29 mouse cellular contexts compared by ENCODE assay signal in genomic region chrX:19219727-19220126, GRCm38 (mm10).
DNase-seq lines count a peak whose midpoint lies in the region; ATAC-seq and TF ChIP-seq lines count a peak whose summit lies in the region.
"Had no signal": no experiment of that assay in that cellular context is flagged by ENCODE, and none has a peak within 500 bp of the region (broad histone marks: within the 10 kb centered on the region; RNA-seq: fewer than 3 reads in every experiment).

No protein-coding gene starts in this region.

- TF ChIP-seq POLR2A in MEL (IDR thresholded peaks at IDR 0.05; ENCODE audit: control insufficient read depth in 1 of 2, insufficient read depth in 1 of 2, low read depth in 1 of 2, low read length in 2 of 2, poor library complexity in 1 of 2) = no peak

- TF ChIP-seq EP300 in MEL (IDR thresholded peaks at IDR 0.05; ENCODE audit: low read depth in 1 of 2, low read length in 2 of 2) = peak; percentile 89 to 96

- peak overlapping the region; percentile 81 for H3K27ac ChIP-seq in MEL (ENCODE audit: control insufficient read depth, low read depth, low read length)
- H3K27ac ChIP-seq in liver, embryonic 13.5 days = no peak overlapping the region
- no peak overlapping the region for H3K27ac ChIP-seq in midbrain, embryonic 16.5 days (ENCODE audit: low read length)
- H3K27ac ChIP-seq: embryonic facial prominence, embryonic 13.5 days; forebrain, embryonic 13.5 days; hindbrain, embryonic 13.5 days; limb, embryonic 13.5 days; macrophage; midbrain, embryonic 10.5 days; neural tube, embryonic 13.5 days had no signal

- peaks cover 31 to 33% of the 10 kb centered on the region in 2 experiments for H3K4me1 ChIP-seq in MEL (ENCODE audit: control insufficient read depth in 1 of 2, insufficient read depth in 2 of 2, low read length in 2 of 2)
- peaks cover 19% of the 10 kb centered on the region for H3K4me1 ChIP-seq in liver, embryonic 13.5 days (replicated peaks)
- H3K4me1 ChIP-seq in midbrain, embryonic 16.5 days (ENCODE audit: control insufficient read depth, insufficient read depth, low read length) = no peaks in the 10 kb centered on the region
- H3K4me1 ChIP-seq: embryonic facial prominence, embryonic 13.5 days; forebrain, embryonic 13.5 days; hindbrain, embryonic 13.5 days; limb, embryonic 13.5 days; midbrain, embryonic 10.5 days; neural tube, embryonic 13.5 days had no signal

- no peak for TF ChIP-seq RAD21 in MEL (IDR thresholded peaks at IDR 0.05; ENCODE audit: low read depth, low read length)

- H3K9me3 ChIP-seq in MEL (replicated peaks; ENCODE audit: insufficient read depth, low read length) = no peaks in the 10 kb centered on the region
- no peaks in the 10 kb centered on the region for H3K9me3 ChIP-seq in liver, embryonic 13.5 days (replicated peaks)
- no peaks in the 10 kb centered on the region for H3K9me3 ChIP-seq in midbrain, embryonic 16.5 days (replicated peaks; ENCODE audit: control insufficient read depth, low read length, poor library complexity, severe bottlenecking)
- H3K9me3 ChIP-seq: embryonic facial prominence, embryonic 13.5 days; forebrain, embryonic 13.5 days; hindbrain, embryonic 13.5 days; limb, embryonic 13.5 days; midbrain, embryonic 10.5 days; neural tube, embryonic 13.5 days had no signal

- no peak overlapping the region for H3K4me2 ChIP-seq in liver, embryonic 13.5 days
- H3K4me2 ChIP-seq in midbrain, embryonic 16.5 days (ENCODE audit: low read length) = no peak overlapping the region
- H3K4me2 ChIP-seq: embryonic facial prominence, embryonic 13.5 days; forebrain, embryonic 13.5 days; heart, embryonic 11.5 days; hindbrain, embryonic 13.5 days; limb, embryonic 13.5 days; neural tube, embryonic 13.5 days had no signal

- DNase-seq in MEL (ENCODE audit: low read depth, low spot score) = peak; percentile 83
- DNase-seq in c-Kit-positive CD71-positive TER-119-positive erythroid progenitor cells, embryonic 14.5 days (ENCODE audit: low spot score) = peak; percentile 58
- peak; percentile 31 for DNase-seq in liver, embryonic 13.5 days
- DNase-seq in neural tube, embryonic 10.5 days (ENCODE audit: extremely low spot score, low spot score) = no peak
- DNase-seq in heart, adult 11 months = no peak
- DNase-seq: adrenal gland, postnatal 25 days; cerebellum, adult 9-11 months; gastrocnemius, postnatal 25 days; heart, adult 18-20 months; heart, postnatal 4 days; kidney, postnatal 14 days; lung, adult 2 months; lung, postnatal 10 days; thymus, adult 2 months; thymus, postnatal 4 days had no signal

- no peak for TF ChIP-seq CTCF in MEL (IDR thresholded peaks at IDR 0.05 in 2 of 3, conservative IDR thresholded peaks at IDR 0.05 in 1 of 3; ENCODE audit: control insufficient read depth in 1 of 3, insufficient read depth in 1 of 3, low read depth in 2 of 3, low read length in 3 of 3, poor library complexity in 1 of 3, severe bottlenecking in 1 of 3)

- H3K79me2 ChIP-seq in MEL (ENCODE audit: control insufficient read depth, insufficient read depth, low read length, poor library complexity) = peaks cover 2% of the 10 kb centered on the region; the same call in 1 of the 2 replicates

- 36% methylated on average over 2 of the region's 2 CpGs for WGBS in liver, embryonic 13.5 days (ENCODE audit: insufficient replicate concordance)
- 76% methylated on average over 2 of the region's 2 CpGs for WGBS in midbrain, embryonic 16.5 days

- no peak overlapping the region for H3K4me3 ChIP-seq in MEL (ENCODE audit: control insufficient read depth in 1 of 2, insufficient read depth in 1 of 2, low read depth in 2 of 2, low read length in 2 of 2)
- no peak overlapping the region for H3K4me3 ChIP-seq in liver, embryonic 13.5 days (replicated peaks)
- H3K4me3 ChIP-seq in midbrain, embryonic 16.5 days (ENCODE audit: low read depth, low read length) = no peak overlapping the region
- H3K4me3 ChIP-seq: embryonic facial prominence, embryonic 13.5 days; erythroblast, embryonic 14.5 days; forebrain, embryonic 13.5 days; hindbrain, embryonic 13.5 days; limb, embryonic 13.5 days; midbrain, embryonic 10.5 days; myocyte; neural tube, embryonic 13.5 days had no signal

- ATAC-seq in liver, embryonic 13.5 days (ENCODE audit: low read depth) = peak; percentile 95
- ATAC-seq in megakaryocyte progenitor cell, adult 5-6 weeks (replicated peaks; ENCODE audit: poor library complexity) = peak; percentile 97
- ATAC-seq in midbrain, embryonic 16.5 days = no peak
- ATAC-seq: forebrain, embryonic 13.5 days; intestine, postnatal 0 days had no signal

- peaks cover 0 to 60% of the 10 kb centered on the region in 2 experiments; a peak in 2 of 4 replicates for H3K36me3 ChIP-seq in MEL (ENCODE audit: control insufficient read depth in 1 of 2, insufficient read depth in 2 of 2, low read length in 2 of 2)
- H3K36me3 ChIP-seq in liver, embryonic 13.5 days = no peaks in the 10 kb centered on the region
- H3K36me3 ChIP-seq in midbrain, embryonic 16.5 days (ENCODE audit: control insufficient read depth, insufficient read depth, low read length) = no peaks in the 10 kb centered on the region
- H3K36me3 ChIP-seq: embryonic facial prominence, embryonic 13.5 days; hindbrain, embryonic 13.5 days; limb, embryonic 13.5 days; neural tube, embryonic 13.5 days had no signal

- H3K27me3 ChIP-seq in MEL (ENCODE audit: control insufficient read depth in 1 of 2, insufficient read depth in 2 of 2, low read length in 2 of 2) = no peaks in the 10 kb centered on the region
- no peaks in the 10 kb centered on the region for H3K27me3 ChIP-seq in liver, embryonic 13.5 days
- no peaks in the 10 kb centered on the region for H3K27me3 ChIP-seq in midbrain, embryonic 16.5 days (ENCODE audit: control insufficient read depth, insufficient read depth, low read depth, low read length)
- H3K27me3 ChIP-seq: CH12.LX; embryonic facial prominence, embryonic 13.5 days; forebrain, embryonic 13.5 days; hindbrain, embryonic 13.5 days; limb, embryonic 13.5 days; neural tube, embryonic 13.5 days had no signal

- no peak overlapping the region for H3K9ac ChIP-seq in MEL (ENCODE audit: control insufficient read depth, low read depth, low read length, poor library complexity, severe bottlenecking)
- H3K9ac ChIP-seq in liver, embryonic 13.5 days = no peak overlapping the region
- H3K9ac ChIP-seq in midbrain, embryonic 16.5 days (ENCODE audit: low read depth, low read length) = no peak overlapping the region
- H3K9ac ChIP-seq: embryonic facial prominence, embryonic 13.5 days; forebrain, embryonic 13.5 days; hindbrain, embryonic 13.5 days; limb, embryonic 13.5 days; neural tube, embryonic 13.5 days had no signal

TF ChIP-seq in MEL, 35 proteins besides CTCF, POLR2A, EP300 and RAD21:
- TF ChIP-seq E2F4 (IDR thresholded peaks at IDR 0.05; ENCODE audit: borderline replicate concordance, low read depth, low read length) (no peak), ZKSCAN1 (IDR thresholded peaks at IDR 0.05; ENCODE audit: low read depth, low read length) (no peak), SIN3A (IDR thresholded peaks at IDR 0.05; ENCODE audit: low read length) (peak; percentile 40; the same call in 1 of the 2 replicates), SMC3 (IDR thresholded peaks at IDR 0.05; ENCODE audit: low read depth, low read length) (no peak), KAT2A (conservative IDR thresholded peaks at IDR 0.05; ENCODE audit: low read depth, low read length) (no peak), HCFC1 (IDR thresholded peaks at IDR 0.05; ENCODE audit: low read depth, low read length) (no peak), TAL1 (IDR thresholded peaks at IDR 0.05; ENCODE audit: low read length) (peak; percentile 99), RCOR1 (IDR thresholded peaks at IDR 0.05; ENCODE audit: low read depth, low read length) (0 out of 2 replicates have a peak, but pooled peaks have one; percentile 27), GATA1 (IDR thresholded peaks at IDR 0.05; ENCODE audit: low read depth, low read length) (peak; percentile 88), TCF12 (IDR thresholded peaks at IDR 0.05; ENCODE audit: low read depth, low read length) (peak; percentile 93), ETS1 (IDR thresholded peaks at IDR 0.05; ENCODE audit: low read depth, low read length) (peak; percentile 69; the same call in 1 of the 2 replicates), ZMIZ1 (IDR thresholded peaks at IDR 0.05; ENCODE audit: low read depth, low read length) (no peak), MYB (IDR thresholded peaks at IDR 0.05; ENCODE audit: low read depth, low read length) (peak; percentile 76), NELFE (IDR thresholded peaks at IDR 0.05; ENCODE audit: low read depth, low read length) (no peak), USF1 (IDR thresholded peaks at IDR 0.05; ENCODE audit: low read depth, low read length) (no peak)

Comparison
In these comparisons a context has a peak if more than half of its experiments do, and no peak if none do; other contexts are left out.
1. DNase-seq: peak in MEL (single experiment), c-Kit-positive CD71-positive TER-119-positive erythroid progenitor cells, embryonic 14.5 days (single experiment) and liver, embryonic 13.5 days (single experiment); none in neural tube, embryonic 10.5 days (single experiment) and heart, adult 11 months (single experiment).